Mouse (Mus musculus) megakaryocyte, adult 5-6 weeks (primary cell): ENCODE measurements around the gene Gm19345. TPM values are rescaled to one million over a fixed set of nuclear protein-coding genes. Genes with fewer than 3 reads are reported as not detected.

Source experiments
- ATAC-seq: 2 replicates; pipeline ENCODE4 v1.8.0; 2016; ENCODE audit warnings: mild to moderate bottlenecking, inconsistent platforms; ENCODE audit not compliant: poor library complexity, severe bottlenecking
- total RNA-seq, 2 experiments: library from RNA; stranded (forward) in 1 of 2; stranded (reverse) in 1 of 2; fragments of 153-499, 151-499 nt in 1 of 2; fragments of 221-1000, 200-1000 nt in 1 of 2; gene quantifications; 2 replicates each; pipeline versions ENCODE4 v1.2.3 to v1.2.4; 2015 to 2017

Gene Gm19345
- total RNA-seq (2015) (not detected in 2 replicates), total RNA-seq (2017) (not detected in 2 replicates)

- ATAC-seq = no peak
Measured at GRCm38 (mm10) chr7:19851858-19852570, at the start of gene Gm19345. Gene Gm19345 (plus strand): TSS chr7:19852003.

DNA sequence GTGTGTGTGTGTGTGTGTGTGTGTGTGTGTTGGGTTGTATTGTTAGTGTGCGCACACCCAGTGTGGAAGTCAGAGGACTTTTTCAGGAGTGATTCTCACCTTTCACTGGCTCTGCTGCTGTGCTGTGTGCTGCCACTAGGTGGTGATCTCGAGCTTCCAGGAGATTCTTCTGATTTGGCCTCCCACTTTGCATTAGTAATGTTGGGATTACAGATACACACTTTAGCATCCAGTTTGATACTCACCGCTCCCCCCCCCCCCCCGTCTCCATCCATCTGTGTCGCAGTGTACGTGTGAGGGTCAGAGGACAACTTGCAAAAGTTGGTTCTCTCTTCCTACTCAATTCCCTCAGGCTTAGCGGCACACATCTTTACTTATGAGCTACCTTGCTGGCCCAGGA, 48.8 kb upstream of the Gm19345 start:
- peak; percentile 93 for ATAC-seq

DNA sequence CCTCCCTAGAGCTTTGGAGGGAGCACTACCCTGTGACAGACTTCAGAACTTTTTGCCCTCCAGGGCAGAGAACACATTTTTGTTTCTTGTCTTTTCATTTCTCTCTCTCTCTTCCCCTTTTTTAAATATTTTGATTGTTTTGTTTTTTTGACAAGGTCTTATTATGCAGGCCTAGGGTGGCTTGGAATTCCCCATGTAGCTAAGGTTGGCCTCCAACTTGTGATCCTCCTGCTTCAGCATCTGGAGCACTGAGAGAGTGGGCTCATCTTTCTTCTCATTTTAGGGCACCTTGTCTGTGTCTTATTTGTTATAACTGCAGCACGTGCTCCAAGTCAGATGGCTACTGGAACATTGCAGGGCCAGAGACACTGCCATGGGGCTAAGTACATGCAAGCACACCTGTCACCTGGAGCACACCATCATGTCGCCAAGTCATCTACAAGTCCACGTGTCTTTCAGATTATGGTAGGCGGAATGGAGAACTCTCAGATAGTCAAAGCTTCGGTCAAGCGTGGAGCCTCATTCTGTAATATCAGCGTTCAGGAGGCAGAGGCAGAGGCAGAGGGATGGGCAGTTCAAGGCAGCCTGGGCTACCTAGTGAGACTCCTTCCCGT, 45.3 kb upstream of the Gm19345 start:
- no peak for ATAC-seq

GRCm38 (mm10) chr7:19809369-19809768, 42.4 kb upstream of the Gm19345 start:
- ATAC-seq = no peak

DNA sequence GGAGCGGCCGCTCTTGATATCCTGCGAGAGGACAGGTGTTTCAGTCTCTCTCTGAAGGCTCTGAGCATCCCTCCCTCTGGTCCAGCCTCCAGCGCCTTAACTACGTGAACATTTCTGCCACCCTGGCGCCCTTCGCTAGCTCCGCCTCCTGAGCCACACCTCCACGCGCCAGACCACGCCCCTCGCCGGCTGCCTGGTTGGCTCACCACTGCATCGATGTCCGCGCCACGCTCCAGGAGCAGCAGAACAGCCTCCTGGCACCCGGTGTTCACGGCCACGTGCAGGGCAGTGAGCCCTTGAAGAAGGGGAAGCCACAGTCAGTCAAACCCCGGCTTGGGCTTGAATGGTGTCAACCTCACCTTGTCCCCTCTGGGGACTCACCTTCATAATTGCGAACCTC, 40.7 kb upstream of the Gm19345 start:
- ATAC-seq = no peak

GRCm38 (mm10) chr7:19813161-19813560, 38.6 kb upstream of the Gm19345 start:
- ATAC-seq = no peak

GRCm38 (mm10) chr7:19813579-19814122, 38.2 kb upstream of the Gm19345 start:
- no peak for ATAC-seq

- ATAC-seq = peak; percentile 17; the same call in 1 of the 2 replicates
Measured at GRCm38 (mm10) chr7:19815296-19816223, 36.2 kb upstream of the Gm19345 start.

GRCm38 (mm10) chr7:19816224-19816771, 35.5 kb upstream of the Gm19345 start:
- ATAC-seq = peak; percentile 66

DNA sequence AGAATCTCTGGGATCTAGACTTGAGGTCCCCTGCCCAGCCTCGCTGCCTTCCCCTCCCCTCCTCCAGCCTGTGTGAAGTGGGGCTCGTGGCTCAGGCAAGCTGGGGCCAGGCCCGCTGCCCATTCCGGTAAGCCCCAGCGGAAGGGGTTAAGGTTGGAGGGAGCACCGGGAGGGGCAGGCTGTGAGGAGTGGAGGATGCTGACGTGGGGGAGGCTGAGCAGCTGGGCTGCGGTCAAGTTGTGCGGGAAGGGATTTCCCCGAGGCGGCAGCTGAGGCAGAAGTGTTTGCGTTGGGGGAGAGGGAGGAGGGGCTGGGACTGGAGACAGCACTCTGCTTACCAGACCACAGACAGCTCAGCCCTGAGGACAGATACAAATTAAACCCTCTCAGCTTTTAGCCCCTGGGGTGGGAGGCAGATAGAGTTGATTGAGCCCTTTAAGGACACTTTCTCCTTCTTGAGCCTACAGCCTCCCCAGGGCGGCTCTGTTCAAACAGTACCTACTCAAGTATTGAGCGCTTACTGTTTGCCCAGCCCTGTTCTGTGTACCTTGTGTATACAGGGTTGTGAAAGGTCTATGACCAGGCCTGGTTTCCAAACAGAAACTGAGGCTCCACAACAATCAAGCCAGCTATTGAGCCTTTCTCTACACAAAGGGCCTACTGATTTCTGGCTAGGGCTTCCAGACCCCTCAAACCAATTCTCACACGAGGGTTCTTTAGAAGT, 34.3 kb upstream of the Gm19345 start:
- ATAC-seq = peak; percentile 79

DNA sequence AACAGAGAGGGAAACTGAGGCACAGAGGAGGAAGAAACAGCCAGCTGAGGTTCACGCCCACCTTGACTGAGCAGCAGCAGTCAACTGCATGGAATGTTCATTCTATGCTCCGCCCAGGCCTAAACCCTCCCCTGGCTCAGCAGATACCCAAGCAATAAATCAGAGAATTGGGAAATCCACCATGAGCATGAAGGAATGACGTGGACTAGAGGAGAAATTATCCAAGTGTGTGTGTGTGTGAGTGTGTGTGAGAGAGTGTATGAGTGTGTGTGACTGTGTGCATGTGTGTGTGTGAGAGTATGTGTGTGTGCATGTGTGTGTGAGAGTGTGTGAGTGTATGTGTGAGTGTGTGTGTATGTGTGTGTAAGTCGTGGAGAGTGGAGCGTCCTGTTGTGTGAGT, 33.4 kb upstream of the Gm19345 start:
- no peak for ATAC-seq

GRCm38 (mm10) chr7:19818875-19819274, 32.9 kb upstream of the Gm19345 start:
- no peak for ATAC-seq

DNA sequence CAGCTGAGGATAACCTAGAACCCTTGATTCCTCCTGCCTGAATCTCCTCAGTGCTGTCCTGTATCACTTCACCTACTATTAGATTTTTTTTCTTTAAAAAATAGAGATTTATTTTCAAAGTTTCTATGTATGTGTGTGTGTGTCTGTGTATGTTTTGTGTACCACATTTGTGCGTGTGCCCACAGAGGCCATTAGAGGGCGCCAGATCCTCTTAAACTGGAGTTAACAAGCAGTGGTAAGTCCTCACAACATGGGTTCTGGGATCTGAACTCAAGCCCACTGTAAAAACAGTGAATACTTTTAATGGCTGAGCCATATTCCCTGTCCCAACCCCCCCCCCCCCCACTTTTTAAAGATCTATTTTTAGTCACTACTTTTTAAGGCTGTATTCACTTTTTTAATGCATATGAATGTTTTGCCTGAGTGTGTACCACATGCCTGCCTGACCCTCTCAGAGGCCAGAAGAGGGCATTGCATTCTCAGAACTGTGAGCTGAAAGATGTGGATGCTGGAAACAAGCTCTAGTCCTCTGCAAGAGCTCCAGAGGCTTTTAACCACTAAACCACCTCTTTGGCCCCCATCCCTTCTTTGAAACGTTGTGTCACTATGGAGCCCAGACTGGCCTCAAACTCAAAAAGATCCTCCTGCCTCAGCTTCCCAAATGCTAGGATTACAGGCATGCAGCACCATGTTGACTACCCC, 31.3 kb upstream of the Gm19345 start:
- ATAC-seq = no peak

- ATAC-seq = no peak
Measured at GRCm38 (mm10) chr7:19821633-19822032, 30.2 kb upstream of the Gm19345 start.

DNA sequence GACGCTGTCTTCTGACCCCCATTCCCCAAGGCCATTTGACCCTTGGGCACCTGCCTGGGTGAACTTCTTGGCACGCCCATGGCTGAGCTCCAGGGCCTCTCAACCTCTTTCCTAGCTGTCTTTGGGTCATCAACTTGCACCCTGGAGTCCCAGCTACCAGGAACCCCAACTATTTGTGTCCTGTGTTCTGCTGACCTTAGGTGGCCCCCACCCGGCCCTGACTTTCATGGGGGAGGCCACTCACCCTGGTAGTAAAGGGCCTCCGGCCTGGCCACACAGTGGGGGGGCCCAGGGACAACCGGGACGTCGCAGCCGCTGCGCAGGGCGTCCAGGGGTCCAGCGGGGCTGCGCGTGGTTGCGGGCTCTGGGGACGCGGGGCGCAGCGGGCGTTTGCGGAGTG, 29.6 kb upstream of the Gm19345 start:
- no peak for ATAC-seq

GRCm38 (mm10) chr7:19822604-19823058, 29.2 kb upstream of the Gm19345 start, which contains the start of gene Bcl3:
Gene Bcl3 (minus strand): TSS chr7:19822770.
- ATAC-seq = peak; percentile 45

GRCm38 (mm10) chr7:19823256-19824181, 28.3 kb upstream of the Gm19345 start:
- peak; percentile 68 for ATAC-seq
